Mouse (Mus musculus): ENCODE measurements around the gene Myct1.

Myct1 gene

GRCm38 (mm10) chr10:5615186-5616040, 21.8 kb downstream of the Myct1 start:
- no peak for DNase-seq (ENCODE audit: low spot score in 2 of 2)

- DNase-seq (ENCODE audit: low spot score in 2 of 2): no peak
These were observed 32.7 kb downstream of the Myct1 start for GRCm38 (mm10) chr10:5626268-5626667.

GRCm38 (mm10) chr10:5633672-5634200, 40.2 kb downstream of the Myct1 start:
- DNase-seq (ENCODE audit: low spot score in 2 of 2): no peak

GRCm38 (mm10) chr10:5634336-5634735, 40.8 kb downstream of the Myct1 start:
- no peak for DNase-seq (ENCODE audit: low spot score in 2 of 2)

- no peak for DNase-seq (ENCODE audit: low spot score in 2 of 2)
These were observed 43.7 kb downstream of the Myct1 start for GRCm38 (mm10) chr10:5637322-5637721.

GRCm38 (mm10) chr10:5639112-5639511, 45.5 kb downstream of the Myct1 start, which contains the start of gene Vip:
Gene Vip (plus strand): TSS chr10:5639218.
- no peak for DNase-seq (ENCODE audit: low spot score in 2 of 2)

Data from urinary bladder, adult 18-20 months (tissue).